Mouse (Mus musculus): ENCODE data around the gene Dvl2. TPM values are rescaled to one million over a fixed set of nuclear protein-coding genes. Genes with fewer than 3 reads are reported as not detected.
A peak's percentile ranks its signal among the peaks of the same experiment; 100 is the strongest.

The Dvl2 gene
- polyA plus RNA-seq, 1 experiment, result 60.1 TPM

DNA sequence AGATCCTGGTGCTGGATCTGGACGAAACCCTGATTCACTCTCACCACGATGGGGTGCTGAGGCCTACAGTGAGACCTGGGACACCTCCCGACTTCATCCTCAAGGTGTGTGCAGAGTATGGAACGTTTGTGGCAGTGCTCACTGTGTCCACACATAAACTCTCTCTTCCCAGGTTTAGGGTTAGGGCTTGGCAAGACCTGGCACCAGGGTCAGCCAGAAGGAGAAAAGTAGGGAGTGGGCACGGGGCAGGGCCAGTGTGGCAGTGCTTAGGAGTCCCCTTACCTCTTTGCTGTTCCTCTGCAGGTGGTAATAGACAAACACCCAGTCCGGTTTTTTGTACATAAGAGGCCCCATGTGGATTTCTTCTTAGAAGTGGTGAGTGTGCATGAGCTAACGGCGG, 16.0 kb upstream of the Dvl2 start:
- Histone ChIP-seq H3K36me3 (ENCODE audit: control insufficient read depth, insufficient read depth, low read length, poor library complexity, severe bottlenecking) (peaks cover 17% of the 10 kb centered on the region), H3K9me3 (replicated peaks; ENCODE audit: control insufficient read depth, insufficient read depth, low read length, poor library complexity, severe bottlenecking) (no peaks in the 10 kb centered on the region), H3K4me3 (ENCODE audit: low read depth, low read length) (no peak overlapping the region), H3K9ac (ENCODE audit: low read depth, poor library complexity, severe bottlenecking) (no peak overlapping the region), H3K4me1 (ENCODE audit: control insufficient read depth, insufficient read depth, low read length) (no peaks in the 10 kb centered on the region), H3K27ac (ENCODE audit: insufficient read depth, low read length) (no peak overlapping the region), H3K27me3 (ENCODE audit: control insufficient read depth, insufficient read depth, low read length, poor library complexity, severe bottlenecking) (no peaks in the 10 kb centered on the region)
- no peak for TF ChIP-seq POLR2A (IDR thresholded peaks at IDR 0.05; ENCODE audit: insufficient read depth, low read length)
- TF ChIP-seq EP300 (IDR thresholded peaks at IDR 0.05; ENCODE audit: insufficient read depth, low read depth, low read length), result no peak
- no peak for TF ChIP-seq CTCF (IDR thresholded peaks at IDR 0.05; ENCODE audit: low read depth, low read length)

DNA sequence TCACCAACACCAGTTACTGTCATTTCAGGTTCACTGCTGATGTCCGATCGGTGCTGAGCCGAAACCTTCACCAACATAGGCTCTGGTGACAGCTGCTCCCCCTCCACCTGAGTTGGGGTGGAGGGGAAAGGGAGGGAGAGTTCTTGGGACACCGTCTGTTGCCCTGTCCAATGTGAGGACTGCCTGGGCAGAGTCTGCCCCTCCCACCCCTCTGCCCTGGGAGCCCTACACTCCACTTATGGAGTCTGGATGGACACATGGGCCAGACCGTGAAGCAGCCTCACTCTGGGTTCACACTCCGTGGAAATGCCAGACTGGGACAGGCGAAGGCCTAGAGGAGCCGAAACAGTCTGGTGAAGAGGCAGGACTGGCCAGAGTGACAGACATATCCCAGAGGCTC, 10.4 kb upstream of the Dvl2 start:
- Histone ChIP-seq H3K4me1 (ENCODE audit: control insufficient read depth, insufficient read depth, low read length) (no peaks in the 10 kb centered on the region), H3K9ac (ENCODE audit: low read depth, poor library complexity, severe bottlenecking) (no peak overlapping the region), H3K9me3 (replicated peaks; ENCODE audit: control insufficient read depth, insufficient read depth, low read length, poor library complexity, severe bottlenecking) (no peaks in the 10 kb centered on the region), H3K36me3 (ENCODE audit: control insufficient read depth, insufficient read depth, low read length, poor library complexity, severe bottlenecking) (peaks cover 11% of the 10 kb centered on the region), H3K27ac (ENCODE audit: insufficient read depth, low read length) (0 out of 2 replicates have a peak overlapping the region, but pooled peaks have one; percentile 21), H3K27me3 (ENCODE audit: control insufficient read depth, insufficient read depth, low read length, poor library complexity, severe bottlenecking) (no peaks in the 10 kb centered on the region), H3K4me3 (ENCODE audit: low read depth, low read length) (no peak overlapping the region)
- no peak for TF ChIP-seq EP300 (IDR thresholded peaks at IDR 0.05; ENCODE audit: insufficient read depth, low read depth, low read length)
- no peak for TF ChIP-seq CTCF (IDR thresholded peaks at IDR 0.05; ENCODE audit: low read depth, low read length)
- no peak for TF ChIP-seq POLR2A (IDR thresholded peaks at IDR 0.05; ENCODE audit: insufficient read depth, low read length)

DNA sequence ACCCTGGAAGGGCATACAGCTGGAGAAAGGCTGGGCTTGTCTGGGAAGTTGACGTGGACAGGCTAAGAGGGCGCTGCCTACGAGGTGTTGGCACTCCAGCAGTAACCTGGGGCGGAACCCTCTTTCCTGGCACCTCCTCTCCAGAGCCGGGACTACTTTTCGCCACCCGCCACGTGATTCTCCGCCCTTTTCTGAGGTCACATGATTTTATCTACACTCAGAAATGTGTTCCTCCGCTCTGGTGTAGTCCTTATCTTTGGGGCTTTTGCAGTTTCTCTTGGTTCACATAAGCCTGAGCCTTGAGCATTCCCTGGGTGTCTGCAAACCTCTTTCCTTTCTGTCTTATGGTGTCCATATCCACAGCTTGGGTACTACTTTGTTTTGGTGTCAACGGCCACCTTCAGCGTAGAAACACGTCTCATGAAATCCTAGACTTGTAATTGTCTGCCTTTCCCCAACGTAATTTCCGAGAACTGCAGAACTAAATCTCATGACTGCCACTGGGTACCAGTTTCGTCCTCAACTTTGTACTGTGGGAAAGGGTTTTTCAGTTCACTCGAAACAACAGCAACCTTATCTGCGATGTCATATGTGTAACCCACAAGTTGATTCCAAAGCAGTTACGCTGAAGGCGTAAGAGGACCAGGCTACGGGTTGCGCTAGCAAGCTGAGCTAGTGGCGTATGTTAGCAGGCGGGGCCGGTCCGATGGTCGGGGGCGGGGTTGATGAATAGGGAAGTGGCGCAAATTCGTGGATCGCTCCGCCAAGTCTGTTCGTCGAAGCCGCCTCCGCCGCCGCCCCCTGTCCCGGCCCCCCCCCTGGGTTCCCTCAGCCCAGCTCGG, 9.3 kb upstream of the Dvl2 start, which contains the start of gene Gabarap:
Gabarap (plus strand) TSS at position 294 of the 842 bp plus-strand sequence.
- no peaks in the 10 kb centered on the region for H3K27me3 ChIP-seq (ENCODE audit: control insufficient read depth, insufficient read depth, low read length, poor library complexity, severe bottlenecking)
- H3K27ac ChIP-seq (ENCODE audit: insufficient read depth, low read length), result peak within 1 kb of the TSS; percentile 89
- no peaks in the 10 kb centered on the region for H3K9me3 ChIP-seq (replicated peaks; ENCODE audit: control insufficient read depth, insufficient read depth, low read length, poor library complexity, severe bottlenecking)
- H3K9ac ChIP-seq (ENCODE audit: low read depth, poor library complexity, severe bottlenecking), result peak within 1 kb of the TSS; percentile 97
- 0 out of 2 replicates have a peak, but pooled peaks cover 5% of the 10 kb centered on the region for H3K36me3 ChIP-seq (ENCODE audit: control insufficient read depth, insufficient read depth, low read length, poor library complexity, severe bottlenecking)
- no peaks in the 10 kb centered on the region for H3K4me1 ChIP-seq (ENCODE audit: control insufficient read depth, insufficient read depth, low read length)
- peak within 1 kb of the TSS; percentile 99 for H3K4me3 ChIP-seq (ENCODE audit: low read depth, low read length)
- TF ChIP-seq POLR2A (IDR thresholded peaks at IDR 0.05; ENCODE audit: insufficient read depth, low read length) (peak; percentile 23), CTCF (IDR thresholded peaks at IDR 0.05; ENCODE audit: low read depth, low read length) (no peak), EP300 (IDR thresholded peaks at IDR 0.05; ENCODE audit: insufficient read depth, low read depth, low read length) (peak; percentile 78)

DNA sequence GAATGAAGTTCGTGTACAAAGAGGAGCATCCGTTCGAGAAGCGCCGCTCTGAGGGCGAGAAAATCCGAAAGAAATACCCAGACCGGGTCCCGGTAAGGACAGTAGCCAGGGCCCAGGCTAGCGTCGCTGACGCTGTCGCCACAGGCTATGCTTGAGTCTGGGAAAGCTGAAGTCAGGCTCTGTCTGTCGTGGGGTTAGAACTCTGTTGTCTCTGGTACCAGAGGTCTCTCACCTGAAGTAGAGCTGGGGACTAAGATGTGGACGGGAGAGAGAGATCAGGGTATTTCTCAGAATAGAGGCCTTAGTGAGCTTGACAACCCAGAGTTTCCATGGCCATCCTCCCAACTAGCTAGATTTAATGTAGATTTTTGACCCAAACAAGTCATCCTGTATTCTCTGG, 8.7 kb upstream of the Dvl2 start:
- H3K9ac ChIP-seq (ENCODE audit: low read depth, poor library complexity, severe bottlenecking), result peak overlapping the region; percentile 97
- no peak for TF ChIP-seq EP300 (IDR thresholded peaks at IDR 0.05; ENCODE audit: insufficient read depth, low read depth, low read length)
- TF ChIP-seq POLR2A (IDR thresholded peaks at IDR 0.05; ENCODE audit: insufficient read depth, low read length), result no peak
- no peak for TF ChIP-seq CTCF (IDR thresholded peaks at IDR 0.05; ENCODE audit: low read depth, low read length)
- H3K36me3 ChIP-seq (ENCODE audit: control insufficient read depth, insufficient read depth, low read length, poor library complexity, severe bottlenecking), result 0 out of 2 replicates have a peak, but pooled peaks cover 3% of the 10 kb centered on the region
- H3K27me3 ChIP-seq (ENCODE audit: control insufficient read depth, insufficient read depth, low read length, poor library complexity, severe bottlenecking), result no peaks in the 10 kb centered on the region
- peak overlapping the region; percentile 99 for H3K4me3 ChIP-seq (ENCODE audit: low read depth, low read length)
- no peaks in the 10 kb centered on the region for H3K9me3 ChIP-seq (replicated peaks; ENCODE audit: control insufficient read depth, insufficient read depth, low read length, poor library complexity, severe bottlenecking)
- no peaks in the 10 kb centered on the region for H3K4me1 ChIP-seq (ENCODE audit: control insufficient read depth, insufficient read depth, low read length)
- 0 out of 2 replicates have a peak overlapping the region, but pooled peaks have one; percentile 32 for H3K27ac ChIP-seq (ENCODE audit: insufficient read depth, low read length)

DNA sequence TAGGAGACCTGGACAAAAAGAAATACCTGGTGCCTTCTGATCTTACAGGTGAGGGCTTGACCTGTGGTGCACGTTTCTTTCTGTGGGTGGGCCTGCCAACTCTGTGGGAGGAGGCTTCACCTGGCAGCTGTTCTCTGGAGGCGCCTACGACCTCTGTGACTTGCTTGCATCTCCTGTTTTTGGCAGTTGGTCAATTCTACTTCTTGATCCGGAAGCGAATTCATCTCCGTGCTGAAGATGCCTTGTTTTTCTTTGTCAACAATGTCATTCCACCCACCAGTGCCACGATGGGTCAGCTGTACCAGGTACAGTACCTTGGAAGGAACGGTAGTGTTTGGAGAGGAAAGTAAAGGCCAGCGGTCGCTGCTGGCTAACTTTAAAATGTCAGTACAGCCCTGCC, 8.0 kb upstream of the Dvl2 start:
- Histone ChIP-seq H3K27me3 (ENCODE audit: control insufficient read depth, insufficient read depth, low read length, poor library complexity, severe bottlenecking) (no peaks in the 10 kb centered on the region), H3K9me3 (replicated peaks; ENCODE audit: control insufficient read depth, insufficient read depth, low read length, poor library complexity, severe bottlenecking) (no peaks in the 10 kb centered on the region), H3K36me3 (ENCODE audit: control insufficient read depth, insufficient read depth, low read length, poor library complexity, severe bottlenecking) (peaks cover 3% of the 10 kb centered on the region; the same call in 1 of the 2 replicates), H3K9ac (ENCODE audit: low read depth, poor library complexity, severe bottlenecking) (peak overlapping the region; percentile 97; the same call in 1 of the 2 replicates), H3K4me1 (ENCODE audit: control insufficient read depth, insufficient read depth, low read length) (no peaks in the 10 kb centered on the region), H3K4me3 (ENCODE audit: low read depth, low read length) (no peak overlapping the region), H3K27ac (ENCODE audit: insufficient read depth, low read length) (no peak overlapping the region)
- TF ChIP-seq EP300 (IDR thresholded peaks at IDR 0.05; ENCODE audit: insufficient read depth, low read depth, low read length), result no peak

DNA sequence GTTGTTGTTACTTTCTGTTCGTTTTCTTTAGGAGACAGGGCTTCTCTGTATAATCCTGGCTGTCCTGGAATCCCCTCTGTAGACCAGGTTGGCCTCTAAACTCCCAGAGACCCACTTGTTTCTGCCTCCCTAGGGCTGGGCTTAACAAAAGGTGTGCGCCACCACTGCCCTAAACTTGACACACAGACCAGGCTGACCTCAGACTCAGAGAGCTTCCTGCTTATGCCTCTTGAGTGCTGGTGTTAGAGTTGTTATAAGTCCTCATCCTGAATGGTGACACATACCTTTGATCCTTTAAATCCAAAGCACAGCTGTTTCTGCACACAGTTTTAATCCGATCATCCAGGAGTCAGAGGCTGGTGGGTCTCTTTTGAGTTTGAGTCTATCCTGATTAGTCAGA, 7.5 kb upstream of the Dvl2 start:
- no peaks in the 10 kb centered on the region for H3K9me3 ChIP-seq (replicated peaks; ENCODE audit: control insufficient read depth, insufficient read depth, low read length, poor library complexity, severe bottlenecking)
- H3K4me3 ChIP-seq (ENCODE audit: low read depth, low read length), result no peak overlapping the region
- no peaks in the 10 kb centered on the region for H3K27me3 ChIP-seq (ENCODE audit: control insufficient read depth, insufficient read depth, low read length, poor library complexity, severe bottlenecking)
- H3K27ac ChIP-seq (ENCODE audit: insufficient read depth, low read length), result no peak overlapping the region
- TF ChIP-seq POLR2A (IDR thresholded peaks at IDR 0.05; ENCODE audit: insufficient read depth, low read length) (no peak), CTCF (IDR thresholded peaks at IDR 0.05; ENCODE audit: low read depth, low read length) (no peak), EP300 (IDR thresholded peaks at IDR 0.05; ENCODE audit: insufficient read depth, low read depth, low read length) (no peak)
- no peak overlapping the region for H3K9ac ChIP-seq (ENCODE audit: low read depth, poor library complexity, severe bottlenecking)
- peaks cover 8% of the 10 kb centered on the region for H3K36me3 ChIP-seq (ENCODE audit: control insufficient read depth, insufficient read depth, low read length, poor library complexity, severe bottlenecking)
- no peaks in the 10 kb centered on the region for H3K4me1 ChIP-seq (ENCODE audit: control insufficient read depth, insufficient read depth, low read length)
